Mouse (Mus musculus) gastrocnemius, adult 2 months (tissue): Measurements from ENCODE around the gene Ccni. TPM values are rescaled to one million over a fixed set of nuclear protein-coding genes. Genes with fewer than 3 reads are reported as not detected.

Source experiments
- DNase-seq: peaks from one replicate; pipeline ENCODE4 v3.0.0; 2022
- H3K27ac ChIP-seq: fragments of 200-600 bp; 2 replicates; pipeline ENCODE4 v1.8.1; 2022; ENCODE audit warnings: mild to moderate bottlenecking
- H3K4me3 ChIP-seq: fragments of 200-600 bp; 2 replicates; pipeline ENCODE4 v1.8.1; 2022; ENCODE audit warnings: mild to moderate bottlenecking, moderate library complexity
- CTCF ChIP-seq: fragments of 200-600 bp; IDR thresholded peaks from 2 replicates; pipeline ENCODE4 v1.8.1; 2022; ENCODE audit warnings: antibody characterized with exemption, mild to moderate bottlenecking, moderate library complexity
- intact Hi-C: fragments of 180-260 bp; cut with DNase I; formaldehyde crosslinking; loops from one replicate; pipeline ENCODE4 v1.15.1; 2025
- total RNA-seq, 2 experiments: library from RNA; stranded (reverse); gene quantifications; 2 replicates each; pipeline ENCODE4 v1.2.3; 2021

Gene Ccni
- total RNA-seq, 2 experiments from 2014 or later = 61.4 to 66.6 TPM

GRCm38 (mm10) chr5:93231721-93232120 is 25.4 kb upstream of the Ccni start:
- Histone ChIP-seq H3K4me3 (no peak overlapping the region), H3K27ac (no peak overlapping the region)
- intact Hi-C loops = no loop called here
- no peak for TF ChIP-seq CTCF
- DNase-seq = no peak

- intact Hi-C loops = no loop called here
Observed at GRCm38 (mm10) chr5:93229527-93229926, 23.2 kb upstream of the Ccni start.

GRCm38 (mm10) chr5:93227157-93227556 is 20.9 kb upstream of the Ccni start:
- no peak for TF ChIP-seq CTCF
- DNase-seq = no peak
- intact Hi-C loops = no loop called here
- no peak overlapping the region for H3K4me3 ChIP-seq
- no peak overlapping the region for H3K27ac ChIP-seq

More at GRCm38 (mm10) chr5:93229527-93229926, 23.2 kb upstream of the Ccni start:
- TF ChIP-seq CTCF = no peak
- DNase-seq = no peak
- Histone ChIP-seq H3K4me3 (no peak overlapping the region), H3K27ac (no peak overlapping the region)

- Histone ChIP-seq H3K27ac (no peak overlapping the region), H3K4me3 (no peak overlapping the region)
- intact Hi-C loops = no loop called here
- TF ChIP-seq CTCF = no peak
- no peak for DNase-seq
Observed at GRCm38 (mm10) chr5:93224549-93224948, 18.3 kb upstream of the Ccni start.

GRCm38 (mm10) chr5:93221661-93222060 is 15.4 kb upstream of the Ccni start:
- no peak for TF ChIP-seq CTCF
- intact Hi-C loops = no loop called here

GRCm38 (mm10) chr5:93218375-93218774 is 12.1 kb upstream of the Ccni start:
- H3K4me3 ChIP-seq = no peak overlapping the region
- H3K27ac ChIP-seq = no peak overlapping the region
- DNase-seq = no peak
- TF ChIP-seq CTCF = no peak
- intact Hi-C loops = no loop called here

More at GRCm38 (mm10) chr5:93221661-93222060, 15.4 kb upstream of the Ccni start:
- H3K27ac ChIP-seq = peak overlapping the region; percentile 68
- DNase-seq = peak; percentile 52
- H3K4me3 ChIP-seq = peak overlapping the region; percentile 31; the same call in 1 of the 2 replicates

- intact Hi-C loops = no loop called here
- TF ChIP-seq CTCF = no peak
- peak overlapping the region; percentile 100; the same call in 1 of the 2 replicates for H3K27ac ChIP-seq
- H3K4me3 ChIP-seq = no peak overlapping the region
- DNase-seq = no peak
Observed at GRCm38 (mm10) chr5:93207555-93207954, 1.3 kb upstream of the Ccni start.

- peak; percentile 51 for DNase-seq
- TF ChIP-seq CTCF = no peak
- Histone ChIP-seq H3K27ac (peak overlapping the region; percentile 100), H3K4me3 (peak overlapping the region; percentile 97)
- intact Hi-C loops = no loop called here
Observed at GRCm38 (mm10) chr5:93207006-93207348, 682 bp upstream of the Ccni start.

GRCm38 (mm10) chr5:93205371-93206108 is 755 bp downstream of the Ccni start:
- no peak for TF ChIP-seq CTCF
- peak; percentile 67 for DNase-seq
- intact Hi-C loops = loop anchor here (1.0 kb wide), 1 partner anchor 63 kb away; no protein-coding TSS in a partner anchor
- Histone ChIP-seq H3K4me3 (peak overlapping the region; percentile 97), H3K27ac (peak overlapping the region; percentile 100)

GRCm38 (mm10) chr5:93201181-93201580 is 5.1 kb downstream of the Ccni start:
- H3K4me3 ChIP-seq = no peak overlapping the region
- no peak overlapping the region for H3K27ac ChIP-seq
- intact Hi-C loops = no loop called here
- DNase-seq = no peak
- TF ChIP-seq CTCF = no peak

- peak overlapping the region; percentile 20; the same call in 1 of the 2 replicates for H3K27ac ChIP-seq
- intact Hi-C loops = no loop called here
- no peak for DNase-seq
- no peak overlapping the region for H3K4me3 ChIP-seq
- no peak for TF ChIP-seq CTCF
Observed at GRCm38 (mm10) chr5:93198232-93198631, 8.1 kb downstream of the Ccni start.

GRCm38 (mm10) chr5:93190428-93190827 is 15.9 kb downstream of the Ccni start:
- H3K4me3 ChIP-seq = no peak overlapping the region
- no peak overlapping the region for H3K27ac ChIP-seq
- DNase-seq = no peak
- no peak for TF ChIP-seq CTCF
- intact Hi-C loops = no loop called here

- intact Hi-C loops = no loop called here
- H3K27ac ChIP-seq = no peak overlapping the region
- no peak for TF ChIP-seq CTCF
Observed at GRCm38 (mm10) chr5:93189607-93190006, 16.7 kb downstream of the Ccni start.

GRCm38 (mm10) chr5:93184548-93184947 is 21.7 kb downstream of the Ccni start:
- TF ChIP-seq CTCF = no peak
- no peak for DNase-seq
- Histone ChIP-seq H3K27ac (no peak overlapping the region), H3K4me3 (no peak overlapping the region)
- intact Hi-C loops = loop anchor here (5.0 kb wide), 1 partner anchor 138 kb away; no protein-coding TSS in a partner anchor

More at GRCm38 (mm10) chr5:93189607-93190006, 16.7 kb downstream of the Ccni start:
- H3K4me3 ChIP-seq = no peak overlapping the region
- DNase-seq = peak; percentile 39
